Mouse (Mus musculus) left cerebral cortex, postnatal 4 days (tissue): ENCODE measurements around the gene Amot. TPM values are rescaled to one million over a fixed set of nuclear protein-coding genes. Genes with fewer than 3 reads are reported as not detected.

Experiments used
- total RNA-seq, 2 experiments: library from RNA; stranded (reverse); gene quantifications; 2 replicates each; pipeline ENCODE4 v1.2.3; 2021

The Amot gene
- total RNA-seq, 2 experiments from 2014 or later: 19.2 to 19.9 TPM

Other genes with a start within 250 kb of the Amot start
- under 1 TPM in 1 of 2 experiments, not detected in 1; 0.36 TPM for gene Lhfpl1, start 156.1 kb downstream of the Amot start, total RNA-seq